Mouse (Mus musculus) layer of hippocampus, adult 9-11 months (tissue): ENCODE measurements at regions not wholly inside any gene's neighbourhood (a gene's known extent, or its start where the extent isn't known, plus 50 kb on each side); places are given as distances from the start of the nearest gene placed in this dataset.

Source experiments
- DNase-seq: peaks from one replicate; pipeline ENCODE4 v3.0.0; 2022

DNA sequence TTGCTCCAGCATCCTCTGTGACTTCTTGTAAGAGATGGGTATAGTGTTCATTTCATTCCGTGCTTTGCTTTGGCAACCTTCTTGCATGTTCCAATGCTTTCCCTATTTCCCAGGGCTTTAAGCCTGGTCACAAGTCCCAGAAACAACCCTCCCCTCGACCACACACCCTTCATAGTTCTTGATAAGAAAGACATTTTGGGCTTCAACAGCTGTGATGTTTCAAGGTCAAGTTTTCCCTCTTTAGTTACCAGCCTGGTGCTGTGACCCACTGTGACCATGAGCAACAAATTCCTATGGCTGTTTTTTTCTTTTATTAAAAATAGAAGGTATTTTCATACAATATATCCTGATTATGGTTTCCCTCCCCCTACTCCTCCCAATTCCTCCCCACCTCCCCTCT, 114.1 kb upstream of the Nfe2l3 start:
- no peak for DNase-seq

DNA sequence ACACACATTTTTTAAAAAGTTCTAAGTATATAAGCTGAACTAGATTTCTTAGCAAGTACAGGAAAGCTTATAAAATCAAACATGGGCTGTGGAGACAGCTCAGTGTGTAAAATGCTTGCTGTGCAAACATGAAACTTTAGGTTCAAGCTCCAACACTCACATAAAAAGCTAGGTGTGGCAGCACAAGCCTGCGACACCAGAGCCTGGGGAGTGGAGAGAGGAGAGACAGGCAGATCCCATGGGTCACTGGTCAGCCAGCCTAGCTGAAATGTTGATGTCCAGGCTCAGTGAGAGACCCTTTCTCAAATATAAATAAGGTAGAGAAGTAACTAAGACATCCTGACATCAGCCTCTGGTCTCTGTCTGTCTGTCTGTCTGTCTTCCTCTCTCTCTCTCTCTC, 112.5 kb upstream of the Nfe2l3 start:
- no peak for DNase-seq

DNA sequence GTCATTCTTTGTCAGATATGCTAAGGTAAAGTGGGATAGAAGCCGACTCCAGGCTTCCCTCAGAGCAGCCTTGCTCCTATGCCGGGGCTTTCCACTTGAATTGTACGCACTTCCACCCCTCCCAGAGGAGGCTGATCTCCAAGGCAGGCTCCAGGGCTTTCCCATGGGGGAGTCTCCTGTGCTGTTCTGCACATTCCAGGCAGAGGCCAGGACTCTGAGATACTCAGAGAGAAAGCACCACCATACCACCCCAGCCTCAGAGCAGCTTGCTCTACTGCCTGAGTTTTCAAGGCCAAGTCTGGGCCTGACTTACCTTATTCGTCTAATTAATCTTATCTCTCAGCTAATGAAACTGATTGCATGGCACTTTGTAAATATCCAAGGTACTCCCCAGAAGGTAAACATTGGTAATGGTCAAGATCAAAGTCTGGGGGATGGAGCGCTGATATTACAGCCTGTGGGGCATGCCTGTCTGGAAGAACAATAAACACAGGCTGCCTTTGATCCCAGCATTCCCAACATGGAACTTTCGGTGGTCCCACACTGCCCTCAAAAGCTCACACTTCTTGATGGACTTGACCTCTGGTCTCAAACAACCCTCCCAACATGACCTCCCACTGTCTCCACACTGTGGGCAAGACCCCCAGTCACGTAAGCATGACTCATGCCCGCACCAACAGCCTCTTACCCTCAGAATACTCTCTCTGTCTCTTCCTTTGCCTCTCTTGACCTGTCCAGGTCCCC, 111.6 kb upstream of the Nfe2l3 start:
- DNase-seq: no peak

DNA sequence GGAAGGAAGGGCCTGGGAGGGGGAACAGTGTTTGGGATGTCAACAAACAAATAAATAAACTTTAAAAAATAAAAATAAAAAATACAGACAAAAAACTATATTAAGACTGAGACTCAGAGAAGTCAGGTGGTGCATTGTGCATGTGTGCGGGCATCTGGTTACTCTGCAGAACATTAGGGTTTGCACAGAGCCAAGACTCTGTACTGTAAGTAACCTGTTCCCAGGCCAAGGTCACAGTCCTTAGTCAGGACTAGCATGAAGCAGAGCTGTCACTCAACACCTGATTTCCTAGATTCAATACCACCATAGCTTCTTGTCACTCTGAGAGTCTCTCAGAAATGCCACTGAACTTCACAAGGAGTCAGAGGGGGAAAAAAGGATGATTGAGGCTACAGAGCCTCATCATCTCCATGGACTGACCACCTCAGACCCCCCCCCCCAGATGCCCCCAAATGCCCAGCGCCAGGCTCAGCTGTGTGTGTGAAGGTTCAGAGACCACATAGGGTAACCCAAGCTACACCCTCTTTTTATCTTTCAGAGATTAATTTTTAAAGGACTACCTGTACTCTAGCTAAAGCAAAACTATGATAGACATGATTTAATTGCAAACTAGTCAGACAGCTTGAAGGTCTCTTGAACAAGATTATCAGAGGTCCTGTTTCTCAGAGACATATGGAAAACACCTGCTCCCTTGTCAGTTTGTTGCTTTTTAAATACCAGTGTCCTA, 106.2 kb upstream of the Nfe2l3 start:
- DNase-seq: no peak

DNA sequence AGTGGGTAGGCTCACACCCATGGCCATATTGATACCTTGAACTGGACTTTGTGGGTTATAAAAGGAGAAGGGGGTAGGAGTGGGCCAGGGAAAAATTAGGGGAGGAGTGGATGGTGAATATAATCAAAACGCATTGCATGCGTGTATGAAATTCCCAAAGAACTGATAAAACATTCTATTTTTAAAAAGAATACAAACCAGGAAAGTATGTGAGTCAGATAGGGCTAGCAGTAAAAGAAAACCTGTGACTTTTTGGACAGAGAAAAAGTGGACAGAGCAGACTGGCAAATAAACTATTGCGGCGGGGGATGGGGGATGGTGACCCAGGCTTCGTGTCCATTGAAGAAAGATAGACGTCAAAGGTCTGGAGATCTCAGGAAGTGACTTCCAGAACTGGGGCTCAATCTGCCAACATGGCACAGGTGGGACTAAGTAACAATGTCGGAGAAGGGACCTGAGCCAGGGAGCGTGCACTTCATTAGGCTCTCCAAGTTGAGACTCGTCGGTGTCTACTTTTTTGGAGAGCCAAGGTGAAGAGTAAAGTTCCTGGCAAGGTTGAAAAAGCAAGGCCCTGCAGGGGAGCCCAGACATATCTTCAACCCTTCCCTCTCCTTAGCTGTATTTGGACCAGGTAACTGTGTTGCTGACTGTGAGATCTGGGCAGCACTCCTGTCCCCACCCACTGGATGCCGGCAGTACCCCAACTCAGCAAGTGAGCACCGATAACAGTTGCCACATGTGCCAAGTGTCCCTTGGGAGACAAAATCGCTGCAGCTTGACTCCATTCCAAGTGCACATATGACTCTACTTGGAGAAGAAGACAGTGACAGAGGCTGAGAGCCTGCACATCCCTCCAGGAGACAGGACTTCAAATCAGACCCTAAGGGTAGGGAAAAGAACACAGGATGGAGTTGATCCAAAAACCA, 103.1 kb upstream of the Nfe2l3 start:
- no peak for DNase-seq

DNA sequence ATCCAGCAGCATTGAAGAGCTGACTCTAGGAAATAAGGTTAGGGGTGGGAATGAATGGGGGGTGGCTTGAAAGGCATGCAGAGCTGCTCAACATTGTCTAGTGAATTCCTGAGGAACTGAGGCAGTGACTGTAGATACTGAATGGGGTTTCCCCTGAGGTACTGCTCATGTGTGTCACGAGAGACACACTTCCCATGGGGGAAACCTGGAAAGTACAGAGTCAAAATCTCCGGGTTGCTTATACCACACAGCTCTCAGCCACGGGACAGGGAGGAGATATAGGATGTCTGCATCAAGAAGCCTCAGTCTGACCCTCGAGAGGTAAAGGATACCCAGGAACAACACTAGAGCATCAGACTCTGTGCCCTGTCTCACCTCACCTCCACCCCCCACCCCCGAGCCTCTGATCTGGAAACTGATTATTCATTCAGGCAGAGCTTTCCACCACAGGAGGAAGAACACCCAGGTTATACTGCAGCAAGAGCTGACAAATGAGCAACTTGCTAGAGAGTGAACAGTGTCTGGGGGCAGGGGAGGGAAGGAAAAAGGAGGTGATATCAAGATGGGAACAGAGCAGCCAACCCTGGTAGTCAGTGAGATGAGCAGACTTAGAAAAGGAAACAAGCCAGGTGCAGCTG, 102.3 kb upstream of the Nfe2l3 start:
- no peak for DNase-seq

DNA sequence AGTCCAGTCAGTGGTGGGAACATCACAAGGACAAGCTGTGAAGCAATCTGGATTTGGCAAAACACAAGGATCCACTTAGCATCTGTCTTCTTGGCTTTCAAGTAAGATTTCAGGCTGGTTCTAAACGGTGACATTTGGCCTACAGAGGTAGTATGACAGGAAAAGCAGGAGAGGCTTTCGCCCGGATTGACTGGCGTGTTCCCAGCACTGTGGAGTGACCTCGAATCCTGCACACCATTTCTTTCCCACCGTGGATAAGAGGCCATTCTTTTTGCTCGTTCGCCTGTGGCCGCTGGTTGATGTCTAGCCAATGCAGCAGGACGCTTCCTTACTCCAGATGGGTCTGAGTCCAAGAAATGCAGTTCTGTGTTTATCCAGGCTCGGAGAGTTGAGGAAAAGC, 99.6 kb upstream of the Nfe2l3 start:
- DNase-seq: no peak

DNA sequence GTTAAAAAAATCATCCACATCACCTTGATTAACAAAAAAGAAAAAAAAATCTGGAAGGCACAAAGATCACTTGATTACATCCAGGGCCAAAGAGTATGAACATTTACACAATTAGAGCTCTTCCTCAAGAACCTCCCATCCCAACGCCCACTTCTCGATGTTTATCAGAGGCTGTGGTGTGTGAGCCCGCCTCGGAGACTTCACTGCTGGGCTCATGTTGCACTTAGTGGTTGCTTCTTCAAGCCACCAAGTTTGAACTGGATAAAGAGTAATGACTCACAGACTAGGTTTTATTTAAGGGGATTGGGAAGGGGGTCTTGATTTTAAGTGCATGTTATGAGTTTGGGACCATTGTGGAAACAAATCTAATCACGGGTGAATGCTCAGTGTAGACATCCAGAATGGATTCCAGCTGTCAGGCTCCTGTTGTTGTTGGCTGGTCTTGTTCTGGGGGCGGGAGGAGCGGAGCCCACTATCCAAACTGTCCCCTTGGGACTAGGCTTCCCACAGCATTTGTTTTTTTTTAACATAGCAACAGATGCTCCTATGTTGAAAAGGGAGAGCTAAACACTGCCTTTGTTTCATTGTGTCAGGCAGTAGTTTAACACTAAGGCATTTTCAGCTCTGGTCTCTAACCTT, 98.6 kb upstream of the Nfe2l3 start:
- DNase-seq: no peak

DNA sequence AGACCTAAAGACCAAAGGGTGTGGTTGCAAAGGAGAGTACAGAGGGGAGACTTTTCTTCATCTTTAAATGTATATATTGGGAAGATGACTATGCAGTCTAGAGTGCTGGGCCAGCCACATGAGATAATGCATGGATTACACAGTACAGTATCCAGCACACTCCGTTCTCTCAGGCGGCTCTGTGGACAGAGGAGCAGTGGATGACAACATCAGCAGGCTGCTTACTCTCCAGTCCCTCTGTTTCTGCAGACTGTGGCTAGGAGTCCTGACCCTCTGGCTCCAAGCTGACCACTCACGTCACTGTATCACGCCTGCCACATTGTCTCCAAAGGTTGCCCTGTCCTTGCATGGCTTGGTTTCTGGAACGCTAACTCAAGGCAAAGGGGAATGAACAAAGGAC, 97.2 kb upstream of the Nfe2l3 start:
- no peak for DNase-seq

DNA sequence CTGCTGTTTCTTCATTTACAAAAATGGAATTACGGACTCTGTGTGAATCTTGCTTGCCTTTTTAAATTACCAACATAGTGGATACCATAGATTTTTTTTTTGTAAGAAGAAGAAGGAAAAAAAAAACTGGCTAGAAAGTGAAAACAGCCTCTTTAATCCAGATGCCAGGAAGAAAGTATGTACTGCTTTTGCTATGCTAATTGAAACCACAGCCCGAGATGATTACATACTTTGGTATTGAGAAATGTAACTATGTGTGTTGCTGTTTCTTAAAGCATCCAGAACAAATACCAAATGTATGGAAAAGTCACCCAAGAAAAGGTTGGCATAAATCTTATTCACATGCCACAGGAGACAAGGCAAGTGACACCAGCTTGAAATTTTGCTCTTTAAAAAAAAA, 93.2 kb upstream of the Nfe2l3 start:
- no peak for DNase-seq

DNA sequence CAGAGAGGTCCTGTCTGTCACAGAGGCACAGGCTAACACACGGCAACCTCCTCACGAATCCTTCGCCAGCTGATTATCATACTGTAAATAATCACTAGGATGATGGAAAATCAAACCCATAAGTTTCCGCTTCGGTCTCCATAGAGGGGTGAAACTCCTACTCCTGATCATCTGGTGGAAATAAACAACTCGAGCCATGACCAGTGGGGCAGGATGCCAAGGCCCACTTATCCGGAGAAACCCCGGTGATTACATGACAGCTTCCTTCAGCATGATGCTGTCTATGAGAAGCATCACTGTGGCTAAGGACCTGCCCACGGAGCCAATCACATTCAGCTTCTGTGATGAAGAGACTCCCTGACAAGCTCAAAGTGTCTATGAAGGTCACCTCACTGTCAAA, 84.7 kb upstream of the Nfe2l3 start:
- DNase-seq: no peak

DNA sequence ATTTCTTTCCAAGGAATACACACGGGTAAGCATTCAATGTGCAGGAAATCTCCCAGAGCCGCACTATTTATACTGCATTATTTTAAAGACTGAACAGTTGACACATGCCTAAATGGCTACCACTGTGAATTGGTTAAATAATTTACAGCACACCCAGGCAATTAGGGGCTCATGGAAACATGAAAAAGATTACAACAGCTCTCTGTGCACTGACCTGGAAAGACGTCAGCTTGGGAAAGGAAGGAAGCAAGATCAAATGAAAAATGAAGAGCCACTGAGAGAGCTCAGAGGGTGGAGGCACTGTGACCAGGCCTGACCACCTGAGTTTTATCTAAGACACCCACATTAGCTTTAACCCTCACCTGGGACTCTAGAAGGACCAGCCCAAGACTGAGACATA, 82.7 kb upstream of the Nfe2l3 start:
- DNase-seq: no peak

DNA sequence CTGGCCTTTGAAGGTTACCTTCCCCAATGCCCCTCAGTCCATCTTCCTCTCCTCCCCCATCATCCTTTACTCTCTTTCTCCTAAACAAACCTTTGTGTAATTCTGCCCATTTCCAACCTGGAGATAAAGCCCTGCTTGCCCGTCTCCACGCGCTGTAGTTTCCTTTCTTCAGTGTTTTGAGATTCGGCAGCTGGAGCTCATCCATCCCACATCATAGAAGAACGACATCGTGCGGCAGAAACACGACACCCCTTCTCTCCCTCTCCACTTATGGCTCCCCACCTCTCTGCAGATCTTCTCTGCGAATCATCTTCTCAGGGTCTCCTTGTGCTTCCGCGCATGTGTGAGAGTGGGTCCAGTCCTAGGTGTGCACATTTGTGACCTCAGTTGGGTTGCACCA, 77.4 kb upstream of the Nfe2l3 start:
- DNase-seq: no peak

DNA sequence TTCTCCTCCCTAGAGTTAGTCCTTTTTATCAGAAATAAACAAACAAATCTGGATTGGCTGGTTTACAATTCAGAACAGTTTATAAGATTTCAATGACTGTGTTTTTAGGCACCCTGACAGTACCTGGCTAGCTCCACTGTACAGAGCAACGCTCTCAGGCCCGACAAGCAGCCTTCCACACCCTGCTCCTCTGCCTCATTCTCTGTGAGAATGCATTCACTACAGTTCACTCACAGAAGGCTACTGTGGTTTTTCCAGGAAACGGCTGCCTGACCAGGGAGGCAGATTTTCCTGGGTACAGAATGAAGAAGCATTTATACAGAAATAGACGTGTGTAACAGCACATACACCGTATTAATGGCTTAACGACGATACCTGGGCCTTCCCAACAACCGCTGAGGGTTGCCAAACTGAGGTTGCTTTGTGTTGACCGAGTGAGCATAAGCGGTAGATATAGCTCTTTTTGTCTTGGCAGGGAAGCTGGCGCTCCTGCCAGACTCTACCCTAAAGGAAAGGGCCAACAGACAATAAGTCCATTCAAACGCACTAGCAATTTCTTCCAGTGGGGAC, 70.8 kb upstream of the Nfe2l3 start:
- DNase-seq: no peak

DNA sequence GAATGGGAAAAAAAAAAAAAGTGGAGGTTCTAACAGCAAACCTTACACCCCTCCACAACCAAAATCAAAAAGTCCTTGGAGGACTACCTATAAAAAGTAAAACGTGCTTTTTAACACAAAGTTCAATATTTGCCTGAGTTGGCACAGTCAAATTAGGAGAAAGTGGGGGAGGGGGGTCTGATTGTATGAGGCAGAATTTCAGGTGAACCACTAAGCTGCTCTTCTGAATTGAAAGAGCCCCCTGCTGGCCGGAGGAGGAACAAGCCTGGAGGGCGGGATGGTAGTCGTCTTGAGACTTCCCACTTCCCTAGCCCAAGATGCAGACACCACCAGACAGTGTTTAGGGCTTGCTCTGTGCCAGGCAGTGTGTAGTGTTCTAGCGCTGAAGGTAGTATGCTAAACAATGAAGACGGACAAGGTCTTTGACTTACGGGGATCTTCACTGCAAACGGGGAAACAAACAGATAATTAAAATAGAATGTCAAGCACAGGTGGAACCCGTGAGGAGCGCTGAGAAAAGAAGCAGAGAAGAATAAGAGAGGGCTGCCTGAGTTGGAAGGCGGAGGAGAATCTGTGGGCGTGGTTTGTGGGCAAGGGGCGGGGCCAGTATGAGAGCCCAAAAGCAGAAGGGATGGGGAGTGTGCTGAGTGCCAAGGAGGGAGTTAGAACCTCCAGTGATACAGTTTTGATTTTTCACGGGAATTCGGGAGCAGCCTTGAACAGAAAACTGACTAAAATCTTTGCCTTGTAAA, 69.8 kb upstream of the Nfe2l3 start:
- peak; percentile 79 for DNase-seq

DNA sequence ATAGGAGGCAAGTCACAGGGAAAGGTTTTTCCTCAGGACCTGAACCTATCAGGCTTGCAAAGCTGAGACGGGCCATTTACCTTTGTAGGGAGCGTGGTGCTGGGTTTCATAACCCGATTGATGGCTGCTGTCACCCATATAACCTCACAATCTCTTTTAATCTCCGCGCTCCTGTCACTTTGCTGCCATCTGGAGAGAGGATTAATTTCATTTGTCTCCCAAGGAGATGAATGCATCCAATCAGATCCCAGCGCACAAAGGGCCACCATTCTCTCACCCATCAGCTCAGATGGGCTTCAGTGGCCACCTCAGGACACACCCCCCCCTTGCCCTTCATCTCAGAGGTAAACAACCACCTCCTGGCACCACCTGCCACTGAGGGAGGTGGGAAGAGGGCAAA, 67.7 kb upstream of the Nfe2l3 start:
- DNase-seq: no peak

DNA sequence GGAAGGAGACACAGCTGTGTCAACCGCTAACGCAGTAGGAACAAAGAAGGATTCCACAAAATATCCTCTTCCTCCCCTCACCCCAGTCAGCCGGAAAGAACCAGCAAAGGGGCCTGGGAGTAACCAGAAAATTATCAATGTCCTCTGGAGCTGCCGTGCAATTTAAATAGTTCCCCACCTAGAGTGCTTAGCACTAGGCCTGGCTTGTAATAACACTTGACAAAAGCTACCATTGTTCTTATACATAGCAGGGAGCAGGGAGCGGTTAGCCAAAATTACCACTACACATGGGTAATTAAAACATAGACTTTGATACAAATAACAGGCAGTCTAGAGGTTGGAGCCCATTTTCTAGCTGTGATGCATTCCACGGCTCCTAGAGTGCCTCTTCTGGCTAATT, 62.7 kb upstream of the Nfe2l3 start:
- no peak for DNase-seq

DNA sequence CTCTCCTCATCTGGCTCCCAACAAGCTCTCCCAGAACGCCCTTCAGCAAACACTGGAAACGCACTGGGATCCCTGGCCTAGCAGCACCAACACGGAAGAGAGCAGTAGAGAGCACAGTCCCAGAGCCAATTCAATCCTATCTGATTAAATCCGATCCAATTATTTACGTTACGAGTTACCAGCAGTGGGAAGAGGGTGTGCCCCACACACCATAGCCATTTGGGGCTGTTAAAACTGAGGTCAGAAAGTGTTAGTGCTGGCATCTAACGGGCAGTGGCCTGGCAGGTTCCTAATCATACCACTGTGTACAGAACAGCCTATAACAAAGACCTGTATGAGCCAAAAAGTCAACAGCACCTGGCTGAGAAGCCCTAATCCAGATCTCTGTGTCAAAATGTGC, 60.1 kb upstream of the Nfe2l3 start:
- no peak for DNase-seq

DNA sequence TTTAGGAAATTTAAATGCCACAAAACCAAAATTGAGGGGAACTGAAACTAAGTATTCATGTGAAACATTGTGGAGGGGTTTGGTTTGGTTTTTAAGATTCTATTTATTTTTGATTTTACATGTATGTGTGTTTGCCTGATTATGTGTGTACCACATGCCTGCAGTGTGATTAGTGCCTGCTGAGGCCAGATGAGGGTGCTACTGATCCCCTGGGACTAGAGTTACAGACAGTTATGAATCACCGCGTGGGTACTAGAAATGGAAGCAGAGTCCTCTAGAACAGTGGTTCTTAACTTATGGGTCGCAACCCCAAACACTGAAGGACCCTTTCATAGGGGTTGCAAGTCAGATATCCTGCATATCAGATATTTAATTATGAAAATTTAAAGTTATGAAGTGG, 54.0 kb upstream of the Nfe2l3 start:
- no peak for DNase-seq

DNA sequence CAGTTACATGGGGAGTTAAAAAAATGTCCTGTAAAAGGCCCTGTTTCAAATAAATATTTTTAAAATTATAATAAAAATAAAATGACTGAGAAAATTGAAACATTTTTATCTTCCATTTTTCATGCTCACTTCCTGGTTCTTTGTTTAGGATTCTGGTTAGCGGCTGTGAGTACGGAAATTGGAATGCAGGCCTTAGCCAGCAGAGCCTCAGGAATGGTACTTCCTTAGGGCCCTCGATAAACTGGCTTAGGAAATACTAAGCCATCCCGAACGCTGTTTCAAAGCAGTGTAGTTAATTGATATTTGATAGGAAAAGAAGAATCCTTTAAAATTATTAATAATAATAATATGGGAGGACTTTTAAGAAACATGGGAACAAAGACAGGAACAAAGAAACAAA, 53.4 kb upstream of the Nfe2l3 start:
- DNase-seq: no peak

DNA sequence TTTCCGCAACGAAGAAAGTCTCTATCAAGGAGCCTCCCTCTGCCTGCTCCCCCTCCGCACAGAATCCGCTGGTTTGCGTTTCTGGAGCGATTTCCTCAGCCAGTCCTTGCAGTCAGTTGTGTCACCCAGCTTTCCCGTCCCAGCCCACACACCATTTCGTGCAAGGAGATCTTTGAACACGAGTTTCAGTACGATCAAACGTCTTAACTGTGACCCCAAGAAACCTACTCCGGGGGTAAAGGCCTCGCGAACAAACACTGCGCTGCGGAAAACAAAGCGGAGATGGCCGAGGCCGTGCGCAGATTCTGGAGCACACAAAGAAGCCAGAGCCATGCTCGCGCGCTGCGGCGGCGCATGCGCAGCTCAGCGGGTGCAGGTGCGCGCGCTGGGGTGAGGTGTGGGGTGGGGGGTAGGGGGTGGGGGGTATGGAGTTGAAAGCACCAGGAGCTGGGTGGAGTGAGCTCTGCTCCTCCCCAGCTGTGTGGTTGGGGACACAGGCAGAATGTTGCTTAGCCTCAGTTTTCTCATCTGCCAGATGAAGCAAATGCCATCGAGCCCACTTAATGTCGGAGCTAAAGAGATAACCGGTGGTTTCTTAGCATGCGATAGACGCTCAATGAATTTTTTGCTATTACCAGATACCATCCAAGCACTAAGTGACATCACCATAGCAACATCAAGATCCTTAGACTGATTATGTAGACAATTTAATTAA, 52.8 kb upstream of the Nfe2l3 start:
- peak; percentile 46 for DNase-seq
